In the genomic region with DNA sequence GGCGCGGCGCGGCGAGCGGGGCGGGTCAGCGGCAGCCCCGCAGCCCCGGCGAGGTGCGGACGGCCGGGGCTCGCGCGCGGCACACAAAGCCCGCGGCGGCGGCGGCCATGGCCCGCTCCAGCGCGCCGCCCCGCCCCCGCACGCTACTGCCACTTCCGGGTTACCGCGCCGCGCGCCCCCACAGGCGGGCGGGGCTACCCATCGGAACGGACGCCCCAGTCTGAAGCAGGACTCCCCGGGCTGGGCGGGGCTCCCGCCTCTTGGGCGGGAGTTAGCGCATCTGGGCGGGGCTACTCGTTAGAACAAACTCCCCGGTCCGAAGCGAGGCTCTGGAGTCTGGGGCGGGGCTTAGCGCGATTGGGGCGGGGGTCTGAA, we compare ENCODE assay signal across 8 mouse cellular contexts. TPM values are rescaled to one million over a fixed set of nuclear protein-coding genes. Genes with fewer than 3 reads are reported as not detected.
DNase-seq lines count a peak whose midpoint lies in the region; ATAC-seq and TF ChIP-seq lines count a peak whose summit lies in the region.

No protein-coding gene starts in this region.

- H3K9me3 ChIP-seq in E14TG2a.4 (ENCODE audit: low read length) = no peaks in the 10 kb centered on the region
- H3K9me3 ChIP-seq in forebrain, embryonic 13.5 days (replicated peaks) = no peaks in the 10 kb centered on the region
- no peaks in the 10 kb centered on the region for H3K9me3 ChIP-seq in neural tube, embryonic 15.5 days (replicated peaks)

- peak overlapping the region; percentile 91 for H3K4me3 ChIP-seq in E14TG2a.4 (replicated peaks; ENCODE audit: low read length)
- H3K4me3 ChIP-seq in forebrain, embryonic 13.5 days = peak overlapping the region; percentile 81
- H3K4me3 ChIP-seq in neural tube, embryonic 15.5 days (replicated peaks) = peak overlapping the region; percentile 79

- TF ChIP-seq CTCF in E14TG2a.4 (conservative IDR thresholded peaks at IDR 0.05; ENCODE audit: low read length) = no peak

- peaks cover 26% of the 10 kb centered on the region for H3K36me3 ChIP-seq in E14TG2a.4 (ENCODE audit: insufficient read depth, low read length)
- no peaks in the 10 kb centered on the region for H3K36me3 ChIP-seq in forebrain, embryonic 13.5 days (ENCODE audit: poor library complexity, severe bottlenecking)
- H3K36me3 ChIP-seq in neural tube, embryonic 15.5 days = no peaks in the 10 kb centered on the region; the same call in 1 of the 2 replicates

- peak overlapping the region; percentile 96 for H3K27ac ChIP-seq in forebrain, embryonic 13.5 days
- peak overlapping the region; percentile 96 for H3K27ac ChIP-seq in neural tube, embryonic 15.5 days (replicated peaks)

- peak overlapping the region; percentile 94 for H3K9ac ChIP-seq in forebrain, embryonic 13.5 days
- H3K9ac ChIP-seq in neural tube, embryonic 15.5 days (replicated peaks) = peak overlapping the region; percentile 97

- no peaks in the 10 kb centered on the region for H3K27me3 ChIP-seq in E14TG2a.4 (ENCODE audit: insufficient read depth, low read length)
- H3K27me3 ChIP-seq in forebrain, embryonic 13.5 days = no peaks in the 10 kb centered on the region
- no peaks in the 10 kb centered on the region for H3K27me3 ChIP-seq in neural tube, embryonic 15.5 days (replicated peaks)

- peak; percentile 96 for ATAC-seq in forebrain, embryonic 13.5 days
- ATAC-seq in neural tube, embryonic 15.5 days (ENCODE audit: low FRiP score) = peak; percentile 98

- intact Hi-C loops in heart, postnatal 14 days (cut with DNase I) = loop anchor here (2.0 to 10.0 kb wide), 3 partner anchors 35 to 237 kb away; a partner anchor contains a TSS

- WGBS in forebrain, embryonic 13.5 days = 0% methylated on average over 25 of the region's 55 CpGs
- WGBS in neural tube, embryonic 15.5 days = 2% methylated on average over 39 of the region's 55 CpGs

- peaks cover 55% of the 10 kb centered on the region for H3K4me1 ChIP-seq in E14TG2a.4 (replicated peaks; ENCODE audit: low read depth, low read length)
- H3K4me1 ChIP-seq in forebrain, embryonic 13.5 days = peaks cover 41% of the 10 kb centered on the region
- peaks cover 42% of the 10 kb centered on the region for H3K4me1 ChIP-seq in neural tube, embryonic 15.5 days

- DNase-seq in c-Kit-positive CD71-positive TER-119-positive erythroid progenitor cells, embryonic 14.5 days (ENCODE audit: low spot score) = peak; percentile 89
- peak; percentile 93 to 96 for DNase-seq in heart, postnatal 14 days
- DNase-seq in layer of hippocampus, adult 11-12 months (ENCODE audit: low spot score) = peak; percentile 95
- peak; percentile 93 to 96 for DNase-seq in lung, adult 18-20 months
- peak; percentile 96 for DNase-seq in testis, postnatal 14 days (ENCODE audit: low spot score)

- peak overlapping the region; percentile 95 for H3K4me2 ChIP-seq in forebrain, embryonic 13.5 days
- H3K4me2 ChIP-seq in neural tube, embryonic 15.5 days = peak overlapping the region; percentile 91

RNA-seq across cellular contexts. Expression of a gene that starts 0.3 kb away (rescaled TPM):
- 13.2 and 15.6 TPM in 2 replicates for polyA plus RNA-seq in forebrain, embryonic 13.5 days (2015; fragmentation: Nextera tagmentation; extraction: Ambion mirVana)
- 10 to 100 TPM; 30.3 to 31.4 TPM for total RNA-seq in heart, postnatal 14 days (2021)
- 45.2 and 71.7 TPM in 2 replicates for polyA plus RNA-seq in neural tube, embryonic 15.5 days (2015; fragmentation: Nextera tagmentation; extraction: Ambion mirVana)

Comparison
In these comparisons a context has a peak if more than half of its experiments do, and no peak if none do; other contexts are left out.
1. Peak in every context shown above with its lines: DNase-seq, ATAC-seq, H3K4me3 ChIP-seq and H3K27ac ChIP-seq.